Mouse (Mus musculus) adrenal gland, postnatal 25 days (tissue): ENCODE measurements at regions not wholly inside any gene's neighbourhood (a gene's known extent, or its start where the extent isn't known, plus 50 kb on each side); places are given as distances from the start of the nearest gene placed in this dataset.
A peak's percentile ranks its signal among the peaks of the same experiment; 100 is the strongest.
"Not testable (repeated sequence)": the region's sequence is repeated elsewhere in the genome, so short reads cannot be mapped to it uniquely, and the experiment has no call there.

Source experiments
- DNase-seq: peaks from one replicate; pipeline ENCODE4 v3.0.0; 2021; ENCODE audit warnings: mixed read lengths

- no peak for DNase-seq
These were observed 274.5 kb downstream of the Fam19a5 start for GRCm38 (mm10) chr15:87818566-87818965.

GRCm38 (mm10) chr15:87842097-87842496 is 298.0 kb downstream of the Fam19a5 start:
- no peak for DNase-seq

GRCm38 (mm10) chr15:87859069-87859468 is 315.0 kb downstream of the Fam19a5 start:
- DNase-seq = no peak

GRCm38 (mm10) chr15:87876286-87876899 is 332.3 kb downstream of the Fam19a5 start:
- DNase-seq = no peak

- DNase-seq = no peak
These were observed 346.8 kb downstream of the Fam19a5 start for GRCm38 (mm10) chr15:87890903-87891302.

- not testable (repeated sequence) for DNase-seq
These were observed 350.8 kb downstream of the Fam19a5 start for GRCm38 (mm10) chr15:87894866-87895265.

GRCm38 (mm10) chr15:87898655-87899054 is 354.6 kb downstream of the Fam19a5 start:
- DNase-seq = no peak

GRCm38 (mm10) chr15:87904436-87904835 is 360.3 kb downstream of the Fam19a5 start:
- no peak for DNase-seq

- no peak for DNase-seq
These were observed 362.2 kb downstream of the Fam19a5 start for GRCm38 (mm10) chr15:87906310-87906709.

- no peak for DNase-seq
These were observed 378.0 kb downstream of the Fam19a5 start for GRCm38 (mm10) chr15:87922091-87922490.

GRCm38 (mm10) chr15:87922781-87923446 is 378.8 kb downstream of the Fam19a5 start:
- DNase-seq = no peak

GRCm38 (mm10) chr15:87923906-87924305 is 379.8 kb downstream of the Fam19a5 start:
- peak; percentile 8 for DNase-seq

- no peak for DNase-seq
These were observed 391.9 kb downstream of the Fam19a5 start for GRCm38 (mm10) chr15:87936041-87936440.

- DNase-seq = peak; percentile 54
These were observed 396.7 kb downstream of the Fam19a5 start for GRCm38 (mm10) chr15:87940837-87941236.

GRCm38 (mm10) chr15:87952531-87952930 is 408.4 kb downstream of the Fam19a5 start:
- no peak for DNase-seq

- DNase-seq = no peak
These were observed 411.7 kb downstream of the Fam19a5 start for GRCm38 (mm10) chr15:87955685-87956256.

- DNase-seq = no peak
These were observed 414.8 kb downstream of the Fam19a5 start for GRCm38 (mm10) chr15:87958866-87959265.

- no peak for DNase-seq
These were observed 428.5 kb downstream of the Fam19a5 start for GRCm38 (mm10) chr15:87972641-87973040.

GRCm38 (mm10) chr15:87987322-87987985 is 443.4 kb downstream of the Fam19a5 start:
- DNase-seq = no peak

- no peak for DNase-seq
These were observed 450.4 kb downstream of the Fam19a5 start for GRCm38 (mm10) chr15:87994546-87994945.

GRCm38 (mm10) chr15:88017076-88017475 is 473.0 kb downstream of the Fam19a5 start:
- no peak for DNase-seq

- no peak for DNase-seq
These were observed 488.7 kb downstream of the Fam19a5 start for GRCm38 (mm10) chr15:88032751-88033150.

GRCm38 (mm10) chr15:88033725-88034124 is 489.6 kb downstream of the Fam19a5 start:
- no peak for DNase-seq
